Mouse (Mus musculus) E14TG2a.4 (cell line): ENCODE measurements around the gene Glis3.

Experiments used
- H3K27me3 ChIP-seq: 2 replicates; pipeline ENCODE4 v1.6.1; 2014; ENCODE audit warnings: low read length, control low read depth; ENCODE audit not compliant: insufficient read depth
- H3K36me3 ChIP-seq: 2 replicates; pipeline ENCODE4 v1.6.1; 2014; ENCODE audit warnings: low read length, control low read depth; ENCODE audit not compliant: insufficient read depth
- H3K4me1 ChIP-seq: replicated peaks from 2 replicates; pipeline ENCODE4 v1.6.1; 2014; ENCODE audit warnings: low read depth, low read length, control low read depth
- H3K4me3 ChIP-seq: replicated peaks from 2 replicates; pipeline ENCODE4 v1.5.1; 2014; ENCODE audit warnings: mild to moderate bottlenecking, low read length
- H3K9me3 ChIP-seq: 2 replicates; pipeline ENCODE4 v1.6.1; 2014; ENCODE audit warnings: low read length, control low read depth
- CTCF ChIP-seq: conservative IDR thresholded peaks from 2 replicates; pipeline ENCODE4 v1.5.1; 2014; ENCODE audit warnings: low read length
- NANOG ChIP-seq: IDR thresholded peaks from 2 replicates; pipeline ENCODE4 v1.6.1; 2014; ENCODE audit warnings: borderline replicate concordance, low read length, mixed read lengths
- POU5F1 ChIP-seq: IDR thresholded peaks from 2 replicates; pipeline ENCODE4 v1.6.1; 2014; ENCODE audit warnings: low read length, borderline replicate concordance

Gene Glis3

DNA sequence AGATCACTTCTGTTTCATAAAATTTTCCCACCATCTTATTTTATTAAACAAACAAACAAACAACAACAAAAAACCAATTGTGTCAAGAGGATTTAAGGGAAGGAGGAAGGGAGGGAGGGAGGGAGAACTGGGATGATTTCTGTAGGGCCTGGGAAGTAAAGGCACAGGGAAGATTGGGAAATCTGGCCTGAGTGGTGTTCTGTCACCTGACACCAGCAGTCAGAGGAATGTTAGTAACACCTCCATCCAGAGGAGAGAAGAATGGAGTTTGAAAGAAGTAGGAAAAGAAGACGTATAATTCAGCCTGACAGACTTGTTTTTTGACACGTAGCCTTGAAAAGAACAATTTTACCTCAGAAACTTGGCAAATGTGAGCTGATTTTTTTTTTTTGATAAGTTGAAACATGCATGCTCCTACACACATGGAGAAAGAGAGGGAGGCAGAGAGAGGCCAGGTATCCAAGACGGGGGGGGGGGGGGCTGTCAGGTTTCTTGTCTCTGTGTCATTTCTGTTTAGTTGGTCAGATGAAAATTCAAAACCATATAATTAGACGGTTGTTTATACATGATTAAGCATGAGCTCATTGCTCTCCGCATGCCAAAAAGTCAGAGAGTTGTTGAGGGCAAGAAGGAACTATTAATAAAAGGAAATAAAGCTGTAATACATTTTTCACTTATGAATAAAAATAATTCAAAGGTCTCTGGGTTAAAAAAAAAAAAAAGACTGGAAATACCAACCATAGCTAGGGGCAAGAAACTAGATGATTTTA is 122.1 kb downstream of the Glis3 start:
- TF ChIP-seq POU5F1 (no peak), CTCF (no peak), NANOG (no peak)
- Histone ChIP-seq H3K4me1 (peaks cover 84% of the 10 kb centered on the region), H3K4me3 (no peak overlapping the region), H3K9me3 (no peaks in the 10 kb centered on the region), H3K36me3 (no peaks in the 10 kb centered on the region), H3K27me3 (no peaks in the 10 kb centered on the region)

DNA sequence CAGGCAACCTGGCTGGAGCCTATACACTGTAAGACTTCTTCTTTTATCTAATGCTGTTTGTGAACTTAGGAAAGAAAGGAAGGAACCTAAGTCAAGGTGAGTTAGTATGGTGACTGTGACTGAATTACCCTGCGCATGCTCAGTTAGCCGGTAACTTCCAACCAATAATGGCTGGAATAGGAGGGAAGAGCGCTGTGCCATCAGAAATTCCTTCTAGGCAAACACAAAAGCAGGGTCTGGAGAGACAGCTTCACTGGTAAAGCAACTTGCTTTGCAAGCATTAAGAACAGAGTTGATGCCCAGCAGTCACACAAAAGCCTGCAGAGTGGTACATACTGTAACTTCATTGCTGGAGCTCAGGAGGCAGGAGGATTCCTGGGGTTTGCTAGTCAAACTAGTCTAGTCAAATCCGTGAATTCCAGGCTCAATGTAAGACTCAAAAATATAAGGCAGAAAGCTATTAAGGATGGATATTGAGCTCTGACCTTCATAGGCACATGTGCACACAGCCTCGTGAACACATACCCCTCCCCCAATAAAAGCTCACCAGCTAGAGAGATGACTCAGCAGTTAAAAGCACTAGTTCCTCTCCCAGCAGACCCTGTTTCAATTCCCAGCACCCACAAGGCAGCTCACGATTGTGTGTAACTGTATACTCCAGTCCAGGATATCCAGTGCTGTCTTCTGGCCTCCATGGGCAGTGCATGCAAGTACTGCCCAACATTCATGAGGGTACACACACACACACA is 124.5 kb downstream of the Glis3 start:
- Histone ChIP-seq H3K4me1 (peaks cover 63% of the 10 kb centered on the region), H3K27me3 (no peaks in the 10 kb centered on the region), H3K9me3 (no peaks in the 10 kb centered on the region), H3K4me3 (no peak overlapping the region), H3K36me3 (no peaks in the 10 kb centered on the region)
- TF ChIP-seq NANOG = no peak
- TF ChIP-seq CTCF = no peak
- no peak for TF ChIP-seq POU5F1

DNA sequence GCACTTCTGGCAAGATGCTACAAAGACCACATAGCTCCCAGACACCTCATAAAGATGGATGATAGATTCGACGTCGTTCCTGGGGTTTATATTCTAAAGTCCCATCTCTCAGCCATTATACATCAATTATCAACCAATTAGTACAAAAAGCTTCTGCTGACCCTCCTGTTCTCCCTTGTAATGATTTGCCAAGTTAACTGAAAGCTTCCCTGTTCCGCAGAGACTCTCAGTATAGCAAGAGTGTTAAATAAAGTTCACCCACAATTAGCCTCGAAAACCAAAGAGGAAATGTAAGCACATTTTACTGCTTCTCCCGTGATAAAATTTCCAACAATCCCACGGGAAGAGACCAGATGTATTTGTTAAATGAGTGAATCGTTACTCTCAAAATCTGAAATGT is 129.3 kb downstream of the Glis3 start:
- Histone ChIP-seq H3K4me1 (peaks cover 18% of the 10 kb centered on the region), H3K36me3 (no peaks in the 10 kb centered on the region), H3K4me3 (no peak overlapping the region), H3K27me3 (no peaks in the 10 kb centered on the region), H3K9me3 (no peaks in the 10 kb centered on the region)
- TF ChIP-seq CTCF (no peak), POU5F1 (no peak), NANOG (no peak)

DNA sequence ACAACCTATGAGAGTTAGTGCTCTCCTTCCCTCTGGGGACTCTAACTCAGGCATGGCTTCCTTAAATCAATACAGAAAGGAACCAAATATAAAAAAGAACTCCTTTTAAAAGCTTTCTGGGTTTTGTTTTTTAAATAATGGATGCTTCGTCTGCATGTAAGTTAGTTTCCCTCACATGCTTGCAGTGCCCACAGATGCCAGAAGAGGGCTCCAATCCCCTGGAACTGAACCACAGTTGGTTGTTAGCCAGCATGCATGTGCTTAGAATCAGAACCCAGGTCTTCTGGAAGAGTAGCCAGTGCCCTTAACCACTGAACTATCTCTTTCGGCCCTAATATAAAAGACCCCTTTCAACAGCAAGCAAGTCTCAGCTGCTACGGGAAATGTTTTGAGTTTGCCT is 132.9 kb downstream of the Glis3 start:
- no peak overlapping the region for H3K4me3 ChIP-seq
- H3K27me3 ChIP-seq = no peaks in the 10 kb centered on the region
- H3K36me3 ChIP-seq = no peaks in the 10 kb centered on the region
- TF ChIP-seq CTCF (peak; percentile 90), NANOG (no peak)
- H3K4me1 ChIP-seq = peaks cover 11% of the 10 kb centered on the region
- H3K9me3 ChIP-seq = no peaks in the 10 kb centered on the region

DNA sequence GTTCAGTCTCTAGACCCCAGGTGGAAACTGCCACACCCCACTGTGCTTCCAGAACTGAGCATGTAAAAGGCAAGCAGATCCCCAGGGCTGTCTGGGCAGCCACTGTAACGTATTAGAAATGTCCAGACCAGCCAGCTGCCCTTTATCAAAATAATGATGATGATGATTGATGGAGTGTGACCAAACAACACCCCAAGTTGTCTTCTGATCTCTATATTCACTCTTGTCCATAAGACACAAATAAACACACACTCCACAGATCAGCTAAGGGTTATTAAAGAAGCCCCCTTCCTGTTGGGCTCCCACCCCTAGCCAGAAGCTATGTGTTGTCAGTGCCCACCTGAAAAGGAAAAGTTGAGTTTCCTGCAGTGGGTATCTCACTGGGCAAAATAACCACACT is 134.4 kb downstream of the Glis3 start:
- H3K27me3 ChIP-seq = no peaks in the 10 kb centered on the region
- H3K9me3 ChIP-seq = no peaks in the 10 kb centered on the region
- peaks cover 11% of the 10 kb centered on the region for H3K4me1 ChIP-seq
- no peak overlapping the region for H3K4me3 ChIP-seq
- TF ChIP-seq CTCF (no peak), POU5F1 (no peak), NANOG (no peak)
- no peaks in the 10 kb centered on the region for H3K36me3 ChIP-seq

DNA sequence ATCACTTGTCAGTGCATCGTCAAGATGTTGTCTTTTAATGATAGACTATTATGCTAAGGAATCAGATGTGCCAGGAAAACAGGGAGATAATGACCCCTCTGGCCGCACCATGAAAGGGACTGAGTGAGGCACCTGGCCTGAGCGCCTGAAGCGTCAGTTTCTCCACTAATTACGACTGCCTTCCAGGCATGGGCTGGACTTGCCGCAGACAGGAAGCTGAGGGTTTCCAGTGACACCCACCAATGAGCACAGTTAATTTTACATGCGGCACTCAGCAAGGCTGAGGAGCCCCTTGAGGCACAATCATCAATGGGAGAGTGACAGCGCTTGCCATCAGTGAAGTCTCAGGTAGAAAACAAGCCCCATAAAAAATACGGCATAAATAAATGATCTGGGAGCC is 141.1 kb downstream of the Glis3 start:
- peaks cover 20% of the 10 kb centered on the region for H3K9me3 ChIP-seq
- H3K36me3 ChIP-seq = no peaks in the 10 kb centered on the region
- H3K4me1 ChIP-seq = no peaks in the 10 kb centered on the region
- no peak for TF ChIP-seq NANOG
- TF ChIP-seq POU5F1 = no peak
- TF ChIP-seq CTCF = no peak
- no peak overlapping the region for H3K4me3 ChIP-seq
- no peaks in the 10 kb centered on the region for H3K27me3 ChIP-seq

DNA sequence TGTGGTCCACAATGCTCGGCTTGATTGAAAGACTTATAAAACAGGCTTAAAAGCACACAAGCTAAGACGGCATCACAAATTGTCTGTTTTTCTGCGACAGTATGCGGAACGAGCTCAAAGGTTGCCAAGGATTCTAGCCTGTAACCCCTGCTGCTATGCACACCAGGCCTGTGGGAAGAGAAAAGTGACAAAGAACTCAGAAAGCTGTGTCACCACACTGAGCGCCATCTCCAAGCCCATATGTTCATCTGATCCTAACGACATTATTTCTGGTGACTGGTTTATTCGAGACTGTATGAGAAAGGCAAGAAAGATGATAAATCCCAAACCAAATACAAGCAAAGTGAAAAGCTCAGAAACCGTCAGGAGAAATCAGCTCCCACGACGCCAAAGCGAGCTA is 144.9 kb downstream of the Glis3 start:
- TF ChIP-seq CTCF (no peak), NANOG (no peak), POU5F1 (no peak)
- no peak overlapping the region for H3K4me3 ChIP-seq

DNA sequence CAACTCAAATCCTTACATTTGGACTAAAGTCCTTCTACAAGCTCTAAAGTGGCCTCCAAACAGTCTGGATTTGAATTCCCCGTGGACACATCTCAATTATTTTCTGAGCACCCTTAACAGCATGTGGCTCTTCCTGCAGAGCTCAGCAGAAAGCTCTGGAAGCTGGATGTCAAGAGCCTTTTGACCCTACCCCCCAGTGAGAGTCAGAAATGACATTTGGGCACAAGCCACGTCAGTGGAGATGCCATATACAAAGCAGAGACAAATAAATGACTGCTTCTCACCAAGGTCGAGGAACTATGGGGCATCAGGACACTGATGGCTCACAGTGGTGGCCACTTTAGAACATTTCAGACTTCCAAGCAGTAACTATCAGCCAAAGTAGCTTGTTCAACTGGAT is 146.3 kb downstream of the Glis3 start:
- H3K4me3 ChIP-seq = no peak overlapping the region
- H3K9me3 ChIP-seq = peaks cover 15% of the 10 kb centered on the region
- H3K27me3 ChIP-seq = no peaks in the 10 kb centered on the region
- H3K4me1 ChIP-seq = peaks cover 4% of the 10 kb centered on the region; the same call in 1 of the 2 replicates
- TF ChIP-seq CTCF (no peak), NANOG (no peak), POU5F1 (no peak)
- no peaks in the 10 kb centered on the region for H3K36me3 ChIP-seq

More for the DNA sequence above, 144.9 kb downstream of the Glis3 start:
- Histone ChIP-seq H3K4me1 (peaks cover 4% of the 10 kb centered on the region; the same call in 1 of the 2 replicates), H3K27me3 (no peaks in the 10 kb centered on the region), H3K36me3 (no peaks in the 10 kb centered on the region), H3K9me3 (peaks cover 23% of the 10 kb centered on the region)
